Mouse (Mus musculus) brain, embryonic 14.5 days (tissue): ENCODE measurements at regions not wholly inside any gene's neighbourhood (a gene's known extent, or its start where the extent isn't known, plus 50 kb on each side); places are given as distances from the start of the nearest gene placed in this dataset.

Experiments
- DNase-seq: peaks from one replicate; pipeline ENCODE4 v3.0.0-alpha.2; 2011; ENCODE audit warnings: low read depth
- CTCF ChIP-seq: fragments of 200-500 bp; IDR thresholded peaks from 2 replicates; pipeline ENCODE4 v1.5.1; 2012; ENCODE audit warnings: inconsistent platforms, mild to moderate bottlenecking, moderate library complexity, borderline replicate concordance; ENCODE audit not compliant: insufficient read depth, insufficient read length; ENCODE audit errors: extremely low read depth
- POLR2A ChIP-seq: fragments of 200-500 bp; IDR thresholded peaks from 2 replicates; pipeline ENCODE4 v1.6.1; 2012; ENCODE audit warnings: mild to moderate bottlenecking, inconsistent platforms, borderline replicate concordance; ENCODE audit not compliant: poor library complexity, insufficient read depth, insufficient read length, severe bottlenecking; ENCODE audit errors: extremely low read depth

- DNase-seq = peak; percentile 19
Measured at GRCm38 (mm10) chr13:35435173-35435572, 224.5 kb upstream of the Cdyl start.

GRCm38 (mm10) chr13:35447661-35448060 is 212.0 kb upstream of the Cdyl start:
- TF ChIP-seq POLR2A (no peak), CTCF (no peak)

More at GRCm38 (mm10) chr13:35435173-35435572, 224.5 kb upstream of the Cdyl start:
- TF ChIP-seq POLR2A (no peak), CTCF (no peak)

GRCm38 (mm10) chr13:35452420-35452819 is 207.2 kb upstream of the Cdyl start:
- TF ChIP-seq POLR2A (no peak), CTCF (no peak)
- no peak for DNase-seq

More at GRCm38 (mm10) chr13:35447661-35448060, 212.0 kb upstream of the Cdyl start:
- no peak for DNase-seq

- no peak for TF ChIP-seq CTCF
- TF ChIP-seq POLR2A = no peak
- DNase-seq = peak; percentile 40
Measured at GRCm38 (mm10) chr13:35453222-35453914, 206.3 kb upstream of the Cdyl start.

- no peak for DNase-seq
- TF ChIP-seq POLR2A (no peak), CTCF (no peak)
Measured at GRCm38 (mm10) chr13:35460051-35460450, 199.6 kb upstream of the Cdyl start.

GRCm38 (mm10) chr13:35463231-35463630 is 196.4 kb upstream of the Cdyl start:
- TF ChIP-seq POLR2A (no peak), CTCF (no peak)
- no peak for DNase-seq

GRCm38 (mm10) chr13:35463850-35464249 is 195.8 kb upstream of the Cdyl start:
- DNase-seq = no peak
- TF ChIP-seq CTCF (no peak), POLR2A (no peak)

- TF ChIP-seq CTCF = no peak
- no peak for TF ChIP-seq POLR2A
- DNase-seq = peak; percentile 97
Measured at GRCm38 (mm10) chr13:35469361-35470198, 190.1 kb upstream of the Cdyl start.

- no peak for TF ChIP-seq POLR2A
- no peak for TF ChIP-seq CTCF
Measured at GRCm38 (mm10) chr13:35478226-35478625, 181.4 kb upstream of the Cdyl start.

GRCm38 (mm10) chr13:35482340-35482739 is 177.3 kb upstream of the Cdyl start:
- no peak for TF ChIP-seq CTCF
- TF ChIP-seq POLR2A = no peak
- DNase-seq = no peak

More at GRCm38 (mm10) chr13:35478226-35478625, 181.4 kb upstream of the Cdyl start:
- DNase-seq = no peak

GRCm38 (mm10) chr13:35486125-35486524 is 173.5 kb upstream of the Cdyl start:
- DNase-seq = peak; percentile 64
- TF ChIP-seq CTCF = no peak
- TF ChIP-seq POLR2A = no peak

GRCm38 (mm10) chr13:35499776-35500175 is 159.9 kb upstream of the Cdyl start:
- TF ChIP-seq CTCF (no peak), POLR2A (no peak)
- DNase-seq = no peak

GRCm38 (mm10) chr13:35500891-35501290 is 158.7 kb upstream of the Cdyl start:
- DNase-seq = peak; percentile 27
- no peak for TF ChIP-seq CTCF
- no peak for TF ChIP-seq POLR2A
